Mouse (Mus musculus): Measurements from ENCODE around the gene Avpr2. TPM values are rescaled to one million over a fixed set of nuclear protein-coding genes. Genes with fewer than 3 reads are reported as not detected.

Gene Avpr2
- total RNA-seq, 2 experiments from 2014 or later = not detected

- H3K4me3 ChIP-seq = peak overlapping the region; percentile 56
- peak overlapping the region; percentile 77; the same call in 1 of the 2 replicates for H3K27ac ChIP-seq
- intact Hi-C loops (cut with DNase I) = no loop called here
- peak in 1 of 2 experiments; percentile 10 for DNase-seq (ENCODE audit: extremely low spot score in 1 of 2, low spot score in 2 of 2)
- no peak for TF ChIP-seq CTCF (IDR thresholded peaks at IDR 0.05)
Observed at GRCm38 (mm10) chrX:73881036-73881427, 10.9 kb upstream of the Avpr2 start.

- Histone ChIP-seq H3K4me3 (no peak overlapping the region), H3K27ac (no peak overlapping the region)
- peak in 1 of 2 experiments; percentile 8 for DNase-seq (ENCODE audit: extremely low spot score in 1 of 2, low spot score in 2 of 2)
- TF ChIP-seq CTCF (IDR thresholded peaks at IDR 0.05) = no peak; the same call in 1 of the 2 replicates
- intact Hi-C loops (cut with DNase I) = no loop called here
Observed at GRCm38 (mm10) chrX:73881463-73881862, 10.4 kb upstream of the Avpr2 start.

DNA sequence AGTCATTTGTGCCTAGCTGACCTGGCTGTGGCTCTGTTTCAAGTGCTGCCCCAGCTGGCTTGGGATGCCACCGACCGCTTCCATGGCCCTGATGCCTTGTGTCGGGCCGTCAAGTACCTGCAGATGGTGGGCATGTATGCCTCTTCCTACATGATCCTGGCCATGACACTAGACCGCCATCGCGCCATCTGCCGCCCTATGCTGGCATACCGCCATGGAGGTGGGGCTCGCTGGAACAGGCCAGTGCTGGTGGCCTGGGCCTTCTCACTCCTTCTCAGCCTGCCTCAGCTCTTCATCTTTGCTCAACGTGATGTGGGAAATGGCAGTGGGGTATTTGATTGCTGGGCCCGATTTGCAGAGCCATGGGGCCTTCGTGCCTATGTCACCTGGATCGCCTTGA lies 931 bp downstream of the Avpr2 start:
- no peak for DNase-seq (ENCODE audit: extremely low spot score in 1 of 2, low spot score in 2 of 2)
- Histone ChIP-seq H3K27ac (no peak overlapping the region), H3K4me3 (no peak overlapping the region)
- TF ChIP-seq CTCF (IDR thresholded peaks at IDR 0.05) = no peak
- intact Hi-C loops (cut with DNase I) = no loop called here

DNA sequence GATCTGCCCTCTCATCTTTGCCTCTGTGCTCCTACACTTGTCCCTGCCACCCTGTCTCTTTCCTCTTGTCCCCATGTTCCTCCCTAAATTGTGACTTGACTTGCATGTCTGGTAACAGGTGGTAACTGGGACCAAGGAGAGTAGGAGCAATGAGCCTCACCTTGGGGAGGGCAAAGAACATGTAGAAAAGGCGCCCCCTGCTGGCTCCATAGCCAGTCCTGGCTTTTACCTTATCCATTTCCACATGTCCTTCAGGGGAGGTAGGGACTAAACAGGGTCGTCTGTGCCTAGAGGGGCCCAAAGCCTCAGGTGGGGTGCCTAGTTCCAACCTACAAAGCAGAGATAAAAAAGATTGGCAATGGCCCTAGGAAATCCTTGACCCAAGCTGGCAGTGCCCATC lies 3.8 kb downstream of the Avpr2 start, which contains the start of gene L1cam:
TSS of gene L1cam (minus strand) at position 387 of the 400 bp plus-strand sequence.
- Histone ChIP-seq H3K4me3 (no peak within 1 kb of the TSS), H3K27ac (no peak within 1 kb of the TSS)
- DNase-seq (ENCODE audit: extremely low spot score in 1 of 2, low spot score in 2 of 2) = peak; percentile 22 to 43
- intact Hi-C loops (cut with DNase I) = loop anchor here (2.0 kb wide), 1 partner anchor 97 kb away; no protein-coding TSS in a partner anchor
- peak; percentile 61 for TF ChIP-seq CTCF (IDR thresholded peaks at IDR 0.05)

DNA sequence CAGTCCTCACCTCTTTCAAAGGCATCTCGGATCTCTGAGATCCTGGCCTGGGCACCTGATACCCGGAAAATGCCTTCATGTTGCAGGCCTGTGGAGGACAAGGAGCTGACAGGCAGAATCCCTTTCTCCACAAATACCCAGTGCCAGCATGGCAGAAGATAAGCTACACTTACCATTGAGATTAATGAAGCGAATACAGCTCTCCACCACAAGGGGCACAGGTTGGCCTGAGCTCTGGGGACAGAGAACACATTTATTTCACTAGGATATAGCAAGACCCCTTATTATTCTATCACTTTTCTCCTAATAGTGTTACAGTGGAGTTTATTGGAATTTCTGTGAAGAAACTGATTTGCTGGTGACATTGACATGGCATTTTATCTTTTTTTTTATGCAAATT lies 6.1 kb downstream of the Avpr2 start:
- intact Hi-C loops (cut with DNase I) = no loop called here

DNA sequence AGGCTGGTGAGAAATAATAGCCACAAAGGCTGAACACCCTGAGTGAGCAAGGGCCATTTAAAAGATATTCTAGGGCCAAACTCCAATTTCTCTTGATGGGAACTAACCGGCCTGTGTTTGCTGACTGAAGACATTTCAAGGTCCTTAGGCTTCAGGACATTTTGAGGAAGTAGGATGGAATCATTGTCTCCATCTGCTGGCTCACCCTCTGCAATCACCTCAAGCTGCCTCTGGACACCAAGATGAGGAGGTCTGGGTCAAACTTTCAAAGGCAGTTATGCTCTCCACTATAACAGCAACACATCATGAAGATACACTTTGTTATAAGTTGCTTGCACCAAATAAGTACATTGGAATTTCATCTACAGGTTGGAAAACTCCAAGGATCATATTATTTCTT lies 18.1 kb downstream of the Avpr2 start:
- no peak for TF ChIP-seq CTCF (IDR thresholded peaks at IDR 0.05)

More for the DNA sequence above, 6.1 kb downstream of the Avpr2 start:
- DNase-seq (ENCODE audit: extremely low spot score in 1 of 2, low spot score in 2 of 2) = no peak
- Histone ChIP-seq H3K4me3 (no peak overlapping the region), H3K27ac (no peak overlapping the region)
- peak; percentile 35 for TF ChIP-seq CTCF (IDR thresholded peaks at IDR 0.05)

GRCm38 (mm10) chrX:73910451-73910850 lies 18.5 kb downstream of the Avpr2 start:
- H3K27ac ChIP-seq = no peak overlapping the region
- no peak for TF ChIP-seq CTCF (IDR thresholded peaks at IDR 0.05)
- DNase-seq (ENCODE audit: extremely low spot score in 1 of 2, low spot score in 2 of 2) = no peak
- intact Hi-C loops (cut with DNase I) = no loop called here
- H3K4me3 ChIP-seq = no peak overlapping the region

More for the DNA sequence above, 18.1 kb downstream of the Avpr2 start:
- no peak for DNase-seq (ENCODE audit: extremely low spot score in 1 of 2, low spot score in 2 of 2)
- intact Hi-C loops (cut with DNase I) = no loop called here
- Histone ChIP-seq H3K27ac (no peak overlapping the region), H3K4me3 (no peak overlapping the region)

DNA sequence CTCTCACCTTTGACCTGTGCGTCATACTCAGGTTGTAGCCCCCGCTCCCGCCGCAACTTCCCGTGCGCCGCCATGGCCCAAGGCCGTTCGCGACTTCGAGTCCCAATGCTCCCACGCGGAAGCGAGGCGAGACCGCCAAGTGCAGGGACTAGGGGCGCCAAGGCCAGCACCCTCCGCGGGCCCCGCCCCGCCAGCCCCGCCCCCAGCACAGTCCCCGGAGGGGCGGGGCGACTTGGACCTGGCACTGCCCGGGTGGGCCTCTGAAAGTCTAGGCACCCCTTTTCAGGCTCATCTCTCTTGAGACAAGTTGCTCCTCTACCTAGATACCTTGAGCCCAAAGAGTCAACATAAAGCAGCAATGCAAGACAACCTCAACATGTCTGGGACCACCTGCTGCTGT lies 19.3 kb downstream of the Avpr2 start:
- intact Hi-C loops (cut with DNase I) = no loop called here
- Histone ChIP-seq H3K27ac (no peak overlapping the region), H3K4me3 (no peak overlapping the region)
- no peak for DNase-seq (ENCODE audit: extremely low spot score in 1 of 2, low spot score in 2 of 2)
- no peak for TF ChIP-seq CTCF (IDR thresholded peaks at IDR 0.05)

GRCm38 (mm10) chrX:73911588-73911987 lies 19.7 kb downstream of the Avpr2 start:
- intact Hi-C loops (cut with DNase I) = no loop called here
- TF ChIP-seq CTCF (IDR thresholded peaks at IDR 0.05) = no peak
- no peak for DNase-seq (ENCODE audit: extremely low spot score in 1 of 2, low spot score in 2 of 2)
- Histone ChIP-seq H3K27ac (no peak overlapping the region), H3K4me3 (no peak overlapping the region)

DNA sequence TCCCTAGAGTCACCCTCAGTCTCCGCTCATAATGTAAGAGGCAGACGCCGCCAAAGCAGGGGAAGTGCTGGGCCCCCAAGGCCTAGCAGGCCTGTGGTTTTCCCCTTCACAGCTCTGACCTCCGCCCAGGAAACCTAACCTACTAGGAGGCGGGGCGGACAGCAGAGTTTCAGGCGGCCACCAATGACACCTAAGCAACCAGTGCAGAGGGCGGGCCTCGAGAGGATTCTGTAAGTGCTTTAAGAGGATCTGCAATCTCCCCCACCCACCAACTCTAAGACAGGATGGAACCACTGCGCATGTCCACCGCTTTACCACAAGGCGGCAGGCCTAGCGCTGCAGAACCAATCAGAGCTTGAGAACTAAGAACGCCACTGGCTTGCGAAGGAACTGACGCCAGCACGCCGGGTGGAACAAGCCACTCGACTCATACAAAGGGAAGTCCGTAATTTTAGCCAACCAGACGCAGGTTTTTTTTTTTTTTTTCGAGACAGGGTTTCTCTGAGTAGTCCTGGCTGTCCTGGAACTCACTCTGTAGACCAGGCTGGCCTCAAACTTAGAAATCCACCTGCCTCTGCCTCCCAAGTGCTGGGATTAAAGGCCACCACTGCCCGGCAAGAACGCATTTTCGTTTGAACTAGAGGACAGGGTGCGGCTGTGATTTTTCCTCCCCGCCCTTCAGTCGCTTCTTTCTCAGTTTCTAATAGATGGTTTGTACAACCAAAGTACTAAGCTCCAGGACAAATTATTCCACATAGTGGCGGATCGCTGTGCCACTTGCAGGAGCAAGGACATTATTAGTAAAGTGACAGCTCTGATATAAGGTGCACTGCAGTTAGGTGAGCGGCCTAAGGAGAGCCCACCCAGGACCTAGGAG lies 23.2 kb downstream of the Avpr2 start:
- H3K4me3 ChIP-seq = peak overlapping the region; percentile 31
- peak; percentile 48 for TF ChIP-seq CTCF (IDR thresholded peaks at IDR 0.05)
- DNase-seq (ENCODE audit: extremely low spot score in 1 of 2, low spot score in 2 of 2) = peak; percentile 72 to 87
- intact Hi-C loops (cut with DNase I) = no loop called here
- peak overlapping the region; percentile 80 for H3K27ac ChIP-seq

GRCm38 (mm10) chrX:73916945-73917344 lies 25.0 kb downstream of the Avpr2 start:
- DNase-seq (ENCODE audit: extremely low spot score in 1 of 2, low spot score in 2 of 2) = no peak
- Histone ChIP-seq H3K27ac (no peak overlapping the region), H3K4me3 (no peak overlapping the region)
- TF ChIP-seq CTCF (IDR thresholded peaks at IDR 0.05) = no peak
- intact Hi-C loops (cut with DNase I) = no loop called here

DNA sequence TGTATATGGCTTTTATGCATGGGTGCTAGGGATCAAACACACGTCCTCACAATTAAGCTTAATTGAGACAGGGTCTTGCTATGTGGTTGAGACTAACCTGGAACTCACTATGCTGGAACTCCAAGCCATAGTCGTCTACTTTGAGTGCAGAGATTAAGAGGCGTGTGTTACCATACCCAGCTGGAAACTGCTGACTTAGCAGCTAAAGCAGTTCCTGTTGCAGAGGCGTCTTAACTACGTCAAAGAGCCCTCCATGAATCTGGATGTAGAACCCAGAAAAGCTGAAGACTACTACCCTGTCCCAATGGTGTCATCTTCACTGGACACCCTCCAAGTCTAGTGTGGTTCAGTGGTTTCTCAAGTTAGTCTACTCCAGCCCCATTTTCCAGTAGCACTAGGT lies 26.7 kb downstream of the Avpr2 start:
- intact Hi-C loops (cut with DNase I) = no loop called here
- no peak for DNase-seq (ENCODE audit: extremely low spot score in 1 of 2, low spot score in 2 of 2)
- no peak overlapping the region for H3K27ac ChIP-seq
- H3K4me3 ChIP-seq = no peak overlapping the region
- TF ChIP-seq CTCF (IDR thresholded peaks at IDR 0.05) = no peak

Measured in left cerebral cortex, adult 2 months (tissue).